Mouse (Mus musculus): ENCODE data around the gene Syvn1.

DNA sequence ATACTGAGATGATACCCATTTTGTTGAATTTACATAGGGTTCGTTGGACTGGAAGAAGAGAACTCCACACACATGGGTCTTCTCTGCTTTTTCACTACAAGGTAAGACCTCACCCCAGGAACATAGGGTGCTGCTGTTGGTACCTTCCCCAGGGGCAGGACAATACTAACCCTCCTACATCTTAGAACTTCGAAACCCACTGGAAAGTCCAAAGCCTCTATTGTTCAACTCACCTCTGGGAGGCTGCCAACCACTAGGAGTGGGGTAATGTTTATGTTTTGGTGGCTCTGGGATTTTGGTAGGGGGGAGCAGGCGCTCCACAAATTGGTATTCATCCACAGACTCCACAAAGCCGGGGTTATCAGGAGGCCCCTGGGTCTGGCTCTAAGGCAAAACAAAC lies 10.3 kb downstream of the Syvn1 start:
- no peak for TF ChIP-seq CTCF (IDR thresholded peaks at IDR 0.05; ENCODE audit: borderline replicate concordance, control insufficient read depth, extremely low read depth, insufficient read depth, low read length, poor library complexity)
- no peak for TF ChIP-seq POLR2A (IDR thresholded peaks at IDR 0.05; ENCODE audit: control insufficient read depth, extremely low read depth, insufficient read depth, low read length, poor library complexity)
